Mouse (Mus musculus): ENCODE results near the gene Poln. TPM values are rescaled to one million over a fixed set of nuclear protein-coding genes. Genes with fewer than 3 reads are reported as not detected.

The Poln gene
- polyA plus RNA-seq (2016; fragmentation: Nextera tagmentation; extraction: Ambion mirVana), result 0.48 and 0.56 TPM in 2 replicates

- Histone ChIP-seq H3K4me1 (peaks cover 39% of the 10 kb centered on the region), H3K4me3 (peak within 1 kb of the TSS; percentile 85), H3K27ac (peak within 1 kb of the TSS; percentile 93), H3K36me3 (peaks cover 13% of the 10 kb centered on the region), H3K4me2 (peak within 1 kb of the TSS; percentile 77), H3K9ac (peak within 1 kb of the TSS; percentile 92), H3K27me3 (replicated peaks) (no peaks in the 10 kb centered on the region), H3K9me3 (replicated peaks) (no peaks in the 10 kb centered on the region)
- ATAC-seq, result peak; percentile 99
- WGBS (ENCODE audit: insufficient replicate concordance), result under 1% methylated on average over 57 of the region's 57 CpGs
Observed at GRCm38 (mm10) chr5:34168950-34169891, at the start of gene Poln, which contains the start of gene Haus3. Gene Poln (minus strand): TSS chr5:34169448. Gene Haus3 (minus strand): TSS chr5:34169527.

GRCm38 (mm10) chr5:34218672-34219071 is 49.4 kb upstream of the Poln start:
- Histone ChIP-seq H3K9ac (no peak overlapping the region), H3K27ac (no peak overlapping the region), H3K27me3 (replicated peaks) (no peaks in the 10 kb centered on the region; the same call in 1 of the 2 replicates), H3K4me2 (no peak overlapping the region), H3K4me1 (no peaks in the 10 kb centered on the region), H3K36me3 (no peaks in the 10 kb centered on the region), H3K4me3 (no peak overlapping the region), H3K9me3 (replicated peaks) (no peaks in the 10 kb centered on the region)
- WGBS (ENCODE audit: insufficient replicate concordance), result 32% methylated on average over 5 of the region's 5 CpGs
- no peak for ATAC-seq

GRCm38 (mm10) chr5:34217756-34218155 is 48.5 kb upstream of the Poln start:
- Histone ChIP-seq H3K9ac (no peak overlapping the region), H3K4me1 (no peaks in the 10 kb centered on the region), H3K4me2 (no peak overlapping the region), H3K36me3 (no peaks in the 10 kb centered on the region), H3K4me3 (no peak overlapping the region), H3K27me3 (replicated peaks) (no peaks in the 10 kb centered on the region; the same call in 1 of the 2 replicates), H3K9me3 (replicated peaks) (no peaks in the 10 kb centered on the region), H3K27ac (no peak overlapping the region)
- ATAC-seq, result no peak
- 66% methylated on average over 9 of the region's 9 CpGs for WGBS (ENCODE audit: insufficient replicate concordance)

GRCm38 (mm10) chr5:34216025-34216424 is 46.8 kb upstream of the Poln start:
- Histone ChIP-seq H3K36me3 (no peaks in the 10 kb centered on the region), H3K4me1 (no peaks in the 10 kb centered on the region), H3K27ac (no peak overlapping the region), H3K4me2 (no peak overlapping the region), H3K4me3 (no peak overlapping the region), H3K9ac (no peak overlapping the region), H3K9me3 (replicated peaks) (no peaks in the 10 kb centered on the region), H3K27me3 (replicated peaks) (no peaks in the 10 kb centered on the region; the same call in 1 of the 2 replicates)
- 68% methylated on average over 7 of the region's 7 CpGs for WGBS (ENCODE audit: insufficient replicate concordance)
- ATAC-seq, result no peak

- WGBS (ENCODE audit: insufficient replicate concordance), result 60% methylated on average over 8 of the region's 8 CpGs
- Histone ChIP-seq H3K27me3 (replicated peaks) (no peaks in the 10 kb centered on the region; the same call in 1 of the 2 replicates), H3K4me3 (no peak overlapping the region), H3K9me3 (replicated peaks) (no peaks in the 10 kb centered on the region), H3K4me1 (no peaks in the 10 kb centered on the region), H3K4me2 (no peak overlapping the region), H3K36me3 (no peaks in the 10 kb centered on the region), H3K27ac (no peak overlapping the region), H3K9ac (no peak overlapping the region)
- ATAC-seq, result no peak
Observed at GRCm38 (mm10) chr5:34213659-34214058, 44.4 kb upstream of the Poln start.

GRCm38 (mm10) chr5:34210279-34210678 is 41.0 kb upstream of the Poln start:
- H3K9me3 ChIP-seq (replicated peaks), result no peaks in the 10 kb centered on the region
- H3K4me2 ChIP-seq, result no peak overlapping the region
- H3K27me3 ChIP-seq (replicated peaks), result no peaks in the 10 kb centered on the region; the same call in 1 of the 2 replicates
- ATAC-seq, result peak; percentile 49
- no peaks in the 10 kb centered on the region for H3K4me1 ChIP-seq
- H3K27ac ChIP-seq, result no peak overlapping the region
- H3K9ac ChIP-seq, result no peak overlapping the region
- no peaks in the 10 kb centered on the region for H3K36me3 ChIP-seq
- no peak overlapping the region for H3K4me3 ChIP-seq
- 3% methylated on average over 1 of the region's 1 CpGs for WGBS (ENCODE audit: insufficient replicate concordance)

GRCm38 (mm10) chr5:34207503-34207902 is 38.3 kb upstream of the Poln start:
- WGBS (ENCODE audit: insufficient replicate concordance), result 48% methylated on average over 3 of the region's 3 CpGs

GRCm38 (mm10) chr5:34205788-34206187 is 36.5 kb upstream of the Poln start:
- WGBS (ENCODE audit: insufficient replicate concordance), result 28% methylated on average over 2 of the region's 2 CpGs
- no peak overlapping the region for H3K4me2 ChIP-seq
- H3K4me3 ChIP-seq, result no peak overlapping the region
- no peaks in the 10 kb centered on the region for H3K27me3 ChIP-seq (replicated peaks)
- H3K36me3 ChIP-seq, result no peaks in the 10 kb centered on the region
- H3K27ac ChIP-seq, result no peak overlapping the region
- no peaks in the 10 kb centered on the region for H3K4me1 ChIP-seq
- no peak for ATAC-seq
- H3K9me3 ChIP-seq (replicated peaks), result no peaks in the 10 kb centered on the region
- no peak overlapping the region for H3K9ac ChIP-seq

More at GRCm38 (mm10) chr5:34207503-34207902, 38.3 kb upstream of the Poln start:
- H3K4me3 ChIP-seq, result no peak overlapping the region
- no peaks in the 10 kb centered on the region for H3K4me1 ChIP-seq
- H3K36me3 ChIP-seq, result no peaks in the 10 kb centered on the region
- H3K9ac ChIP-seq, result no peak overlapping the region
- ATAC-seq, result no peak
- H3K27me3 ChIP-seq (replicated peaks), result no peaks in the 10 kb centered on the region
- no peak overlapping the region for H3K27ac ChIP-seq
- no peak overlapping the region for H3K4me2 ChIP-seq
- H3K9me3 ChIP-seq (replicated peaks), result no peaks in the 10 kb centered on the region

GRCm38 (mm10) chr5:34204911-34205310 is 35.7 kb upstream of the Poln start:
- WGBS (ENCODE audit: insufficient replicate concordance), result 59% methylated on average over 2 of the region's 2 CpGs
- no peaks in the 10 kb centered on the region for H3K9me3 ChIP-seq (replicated peaks)
- ATAC-seq, result no peak

GRCm38 (mm10) chr5:34202006-34202405 is 32.8 kb upstream of the Poln start:
- no peak overlapping the region for H3K4me3 ChIP-seq
- H3K27me3 ChIP-seq (replicated peaks), result no peaks in the 10 kb centered on the region
- H3K9ac ChIP-seq, result no peak overlapping the region
- H3K36me3 ChIP-seq, result no peaks in the 10 kb centered on the region
- no peak overlapping the region for H3K4me2 ChIP-seq
- H3K27ac ChIP-seq, result no peak overlapping the region
- ATAC-seq, result no peak
- H3K9me3 ChIP-seq (replicated peaks), result no peaks in the 10 kb centered on the region
- WGBS (ENCODE audit: insufficient replicate concordance), result 69% methylated on average over 4 of the region's 4 CpGs
- no peaks in the 10 kb centered on the region for H3K4me1 ChIP-seq

More at GRCm38 (mm10) chr5:34204911-34205310, 35.7 kb upstream of the Poln start:
- no peaks in the 10 kb centered on the region for H3K4me1 ChIP-seq
- no peaks in the 10 kb centered on the region for H3K27me3 ChIP-seq (replicated peaks)
- H3K9ac ChIP-seq, result no peak overlapping the region
- no peaks in the 10 kb centered on the region for H3K36me3 ChIP-seq
- no peak overlapping the region for H3K4me3 ChIP-seq
- no peak overlapping the region for H3K27ac ChIP-seq
- no peak overlapping the region for H3K4me2 ChIP-seq

- H3K27me3 ChIP-seq (replicated peaks), result no peaks in the 10 kb centered on the region
- no peaks in the 10 kb centered on the region for H3K36me3 ChIP-seq
- H3K9ac ChIP-seq, result no peak overlapping the region
- H3K27ac ChIP-seq, result no peak overlapping the region
- WGBS (ENCODE audit: insufficient replicate concordance), result 46% methylated on average over 2 of the region's 2 CpGs
- H3K9me3 ChIP-seq (replicated peaks), result no peaks in the 10 kb centered on the region
- ATAC-seq, result no peak
- no peak overlapping the region for H3K4me3 ChIP-seq
- H3K4me2 ChIP-seq, result no peak overlapping the region
- H3K4me1 ChIP-seq, result no peaks in the 10 kb centered on the region
Observed at GRCm38 (mm10) chr5:34201396-34201795, 32.1 kb upstream of the Poln start.

- ATAC-seq, result no peak
- 70% methylated on average over 6 of the region's 6 CpGs for WGBS (ENCODE audit: insufficient replicate concordance)
Observed at GRCm38 (mm10) chr5:34198615-34199014, 29.4 kb upstream of the Poln start.

More at GRCm38 (mm10) chr5:34198615-34199014, 29.4 kb upstream of the Poln start:
- H3K36me3 ChIP-seq, result no peaks in the 10 kb centered on the region
- no peak overlapping the region for H3K27ac ChIP-seq
- no peaks in the 10 kb centered on the region for H3K4me1 ChIP-seq
- no peaks in the 10 kb centered on the region for H3K9me3 ChIP-seq (replicated peaks)
- H3K9ac ChIP-seq, result no peak overlapping the region
- no peak overlapping the region for H3K4me3 ChIP-seq
- H3K27me3 ChIP-seq (replicated peaks), result no peaks in the 10 kb centered on the region; the same call in 1 of the 2 replicates
- no peak overlapping the region for H3K4me2 ChIP-seq
